Mouse (Mus musculus): ENCODE data around the gene Slc5a6. TPM values are rescaled to one million over a fixed set of nuclear protein-coding genes. Genes with fewer than 3 reads are reported as not detected.
"Not testable (repeated sequence)": the region's sequence is repeated elsewhere in the genome, so short reads cannot be mapped to it uniquely, and the experiment has no call there.

Gene Slc5a6
- polyA plus RNA-seq, 1 experiment: 81.5 TPM

DNA sequence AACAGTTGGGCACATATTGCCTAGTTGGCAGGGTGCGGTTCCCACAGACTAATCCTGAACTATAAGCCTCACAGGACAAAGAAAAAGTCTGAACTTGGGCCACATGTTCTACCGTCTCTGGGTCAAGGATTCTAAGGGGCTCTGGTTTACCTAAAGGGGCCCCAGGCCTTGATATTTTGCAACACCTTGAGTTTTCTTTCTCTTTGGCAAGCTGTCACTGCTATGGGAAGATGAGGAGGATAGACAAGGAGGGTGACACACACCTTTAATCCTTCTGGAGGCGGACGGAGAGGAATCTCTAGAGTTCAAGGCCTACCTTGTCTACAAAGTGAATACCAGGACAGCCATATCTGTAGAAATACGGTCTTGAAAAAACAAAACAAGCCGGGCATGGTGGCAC is 2.3 kb downstream of the Slc5a6 start:
- 88% methylated on average over 6 of the region's 6 CpGs for WGBS
- H3K27me3 ChIP-seq (replicated peaks; ENCODE audit: control insufficient read depth, insufficient read depth, low read length): no peaks in the 10 kb centered on the region
- no peaks in the 10 kb centered on the region for H3K36me3 ChIP-seq (ENCODE audit: control insufficient read depth, insufficient read depth, low read length)
- no peak overlapping the region for H3K4me3 ChIP-seq (ENCODE audit: insufficient read depth, low read depth, low read length)
- no peak overlapping the region for H3K27ac ChIP-seq (ENCODE audit: insufficient read depth, low read depth, low read length)
- TF ChIP-seq CTCF (conservative IDR thresholded peaks at IDR 0.05; ENCODE audit: insufficient read depth, insufficient read length, low read depth, low read length): no peak
- no peak for TF ChIP-seq POLR2A (IDR thresholded peaks at IDR 0.05; ENCODE audit: low read depth, low read length)
- H3K4me1 ChIP-seq (ENCODE audit: control insufficient read depth, insufficient read depth, low read length): no peaks in the 10 kb centered on the region; the same call in 1 of the 2 replicates
- no peak for DNase-seq

DNA sequence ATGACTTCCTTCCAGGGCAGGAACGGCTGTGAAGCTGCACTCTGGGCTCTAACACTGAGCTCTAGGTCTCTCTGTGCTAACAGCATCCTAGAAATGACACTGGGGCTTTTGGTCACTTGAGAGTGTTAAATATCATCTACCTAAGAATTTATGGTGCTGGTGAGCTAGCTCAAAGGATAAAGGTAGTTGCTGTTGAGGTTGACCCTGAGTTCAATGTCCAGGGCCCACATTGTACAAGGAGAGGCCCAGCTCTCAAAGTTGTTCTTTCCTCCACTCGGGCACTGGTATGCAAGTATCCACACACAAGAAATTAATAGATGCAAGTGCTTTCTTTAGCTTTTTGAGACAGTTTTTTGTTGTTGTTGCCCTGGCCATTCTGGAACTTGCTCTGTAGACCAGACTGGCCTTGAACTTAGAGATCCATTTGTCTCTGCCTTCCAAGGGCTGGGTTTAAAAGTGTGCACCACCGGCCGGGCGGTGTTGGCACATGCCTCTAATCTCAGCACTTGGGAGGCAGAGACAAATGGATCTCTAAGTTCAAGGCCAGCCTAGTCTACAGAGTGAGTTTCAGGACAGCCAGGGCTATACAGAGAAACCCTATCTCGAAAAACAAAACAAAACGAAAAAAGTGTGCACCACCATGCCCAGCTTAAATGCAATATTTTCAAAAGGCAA is 10.4 kb downstream of the Slc5a6 start:
- WGBS: 71% methylated on average over 7 of the region's 7 CpGs
- Histone ChIP-seq H3K27me3 (replicated peaks; ENCODE audit: control insufficient read depth, insufficient read depth, low read length) (no peaks in the 10 kb centered on the region), H3K4me1 (ENCODE audit: control insufficient read depth, insufficient read depth, low read length) (no peaks in the 10 kb centered on the region), H3K27ac (ENCODE audit: insufficient read depth, low read depth, low read length) (no peak overlapping the region), H3K4me3 (ENCODE audit: insufficient read depth, low read depth, low read length) (no peak overlapping the region), H3K36me3 (ENCODE audit: control insufficient read depth, insufficient read depth, low read length) (no peaks in the 10 kb centered on the region; the same call in 1 of the 2 replicates)
- TF ChIP-seq POLR2A (IDR thresholded peaks at IDR 0.05; ENCODE audit: low read depth, low read length): no peak
- TF ChIP-seq CTCF (conservative IDR thresholded peaks at IDR 0.05; ENCODE audit: insufficient read depth, insufficient read length, low read depth, low read length): no peak
- DNase-seq: peak; percentile 56

DNA sequence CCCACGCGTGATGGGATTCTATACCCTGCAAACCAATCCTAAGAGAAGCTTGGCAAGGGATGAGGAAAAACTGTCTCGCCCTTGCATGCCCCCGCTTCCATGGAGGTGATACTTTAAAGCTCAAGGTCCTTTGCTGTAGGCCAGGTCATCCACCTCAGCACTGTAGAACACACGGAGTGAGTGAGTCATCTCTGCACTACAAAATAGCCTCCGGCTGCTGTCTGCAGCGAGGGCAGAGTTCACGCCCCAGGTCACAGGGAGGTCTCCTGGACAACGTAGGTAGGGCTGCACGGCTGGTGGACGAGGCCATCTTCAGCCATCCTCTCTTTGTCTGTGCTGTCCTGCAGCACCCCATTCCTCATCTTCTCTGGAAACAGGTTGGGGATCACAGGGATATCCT is 12.2 kb downstream of the Slc5a6 start:
- 87% methylated on average over 11 of the region's 11 CpGs for WGBS
- DNase-seq; H3K4me3 ChIP-seq (ENCODE audit: insufficient read depth, low read depth, low read length); H3K36me3 ChIP-seq (ENCODE audit: control insufficient read depth, insufficient read depth, low read length); H3K4me1 ChIP-seq (ENCODE audit: control insufficient read depth, insufficient read depth, low read length); H3K27me3 ChIP-seq (replicated peaks; ENCODE audit: control insufficient read depth, insufficient read depth, low read length); H3K27ac ChIP-seq (ENCODE audit: insufficient read depth, low read depth, low read length): not testable (repeated sequence)

DNA sequence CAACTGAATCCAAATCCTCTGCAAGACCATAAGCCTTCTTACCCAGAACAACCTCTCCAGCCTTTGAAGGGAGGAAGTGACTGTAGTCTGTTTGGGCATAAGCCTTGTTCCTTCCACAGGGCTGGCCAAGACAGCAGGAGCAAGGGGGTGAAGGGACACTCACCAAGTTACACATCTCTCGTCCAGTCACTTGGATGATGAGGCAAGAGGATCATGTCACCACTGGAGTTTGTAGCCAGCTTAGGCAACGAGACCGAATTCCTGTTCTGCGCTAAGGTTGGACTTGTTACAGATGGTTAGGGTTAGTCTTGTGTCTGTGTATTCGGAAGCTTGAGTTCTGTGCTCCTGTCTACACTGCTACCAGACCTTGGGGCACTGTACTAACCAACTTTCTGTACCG is 14.1 kb downstream of the Slc5a6 start:
- H3K27me3 ChIP-seq (replicated peaks; ENCODE audit: control insufficient read depth, insufficient read depth, low read length): no peaks in the 10 kb centered on the region
- H3K36me3 ChIP-seq (ENCODE audit: control insufficient read depth, insufficient read depth, low read length): no peaks in the 10 kb centered on the region
- no peaks in the 10 kb centered on the region for H3K4me1 ChIP-seq (ENCODE audit: control insufficient read depth, insufficient read depth, low read length)
- no peak overlapping the region for H3K4me3 ChIP-seq (ENCODE audit: insufficient read depth, low read depth, low read length)
- no peak overlapping the region for H3K27ac ChIP-seq (ENCODE audit: insufficient read depth, low read depth, low read length)
- DNase-seq: no peak
- TF ChIP-seq CTCF (conservative IDR thresholded peaks at IDR 0.05; ENCODE audit: insufficient read depth, insufficient read length, low read depth, low read length): no peak
- no peak for TF ChIP-seq POLR2A (IDR thresholded peaks at IDR 0.05; ENCODE audit: low read depth, low read length)
- WGBS: 91% methylated on average over 6 of the region's 6 CpGs

DNA sequence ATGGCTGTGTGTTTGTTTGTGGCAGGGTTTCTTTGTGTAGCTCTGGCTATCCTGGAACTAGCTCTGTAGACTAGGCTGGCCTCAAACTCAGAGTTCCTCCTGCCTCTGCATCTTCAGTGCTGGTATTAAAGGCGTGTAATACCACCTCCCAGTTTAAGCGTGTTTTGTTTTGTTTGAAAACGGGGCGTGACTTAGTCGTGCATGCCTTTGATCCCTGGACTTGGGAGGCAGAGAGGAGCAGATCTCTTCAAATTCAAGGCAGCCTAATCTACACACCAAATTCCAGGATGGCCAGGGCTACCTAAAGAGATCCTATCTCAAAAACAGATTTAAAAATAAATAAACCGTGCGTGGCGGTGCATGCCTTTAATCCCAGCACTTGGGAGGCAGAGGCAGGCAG is 17.2 kb downstream of the Slc5a6 start:
- Histone ChIP-seq H3K4me1 (ENCODE audit: control insufficient read depth, insufficient read depth, low read length) (no peaks in the 10 kb centered on the region), H3K27me3 (replicated peaks; ENCODE audit: control insufficient read depth, insufficient read depth, low read length) (no peaks in the 10 kb centered on the region), H3K36me3 (ENCODE audit: control insufficient read depth, insufficient read depth, low read length) (no peaks in the 10 kb centered on the region), H3K27ac (ENCODE audit: insufficient read depth, low read depth, low read length) (no peak overlapping the region), H3K4me3 (ENCODE audit: insufficient read depth, low read depth, low read length) (no peak overlapping the region)
- DNase-seq: no peak
- 83% methylated on average over 8 of the region's 8 CpGs for WGBS
- no peak for TF ChIP-seq CTCF (conservative IDR thresholded peaks at IDR 0.05; ENCODE audit: insufficient read depth, insufficient read length, low read depth, low read length)
- no peak for TF ChIP-seq POLR2A (IDR thresholded peaks at IDR 0.05; ENCODE audit: low read depth, low read length)

DNA sequence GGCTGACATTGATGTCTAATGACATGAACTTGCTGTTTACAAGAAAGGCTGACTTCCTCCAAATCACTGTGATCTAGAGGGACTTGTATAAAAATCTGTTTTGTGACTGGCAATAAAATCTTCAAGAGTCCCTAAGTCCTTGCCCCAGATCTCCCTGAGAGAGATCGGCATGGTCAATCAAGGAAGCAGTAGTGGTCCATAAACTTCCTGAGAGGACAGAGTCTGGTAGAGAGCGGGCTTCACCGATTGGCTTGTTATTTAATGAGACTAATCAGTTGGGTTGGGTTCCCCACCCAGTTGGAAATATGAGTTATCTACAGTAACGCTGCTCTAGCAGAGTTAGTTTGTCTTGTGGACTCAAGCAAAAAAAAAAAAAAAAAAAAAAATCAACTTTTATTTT is 17.8 kb downstream of the Slc5a6 start:
- Histone ChIP-seq H3K27me3 (replicated peaks; ENCODE audit: control insufficient read depth, insufficient read depth, low read length) (no peaks in the 10 kb centered on the region), H3K4me3 (ENCODE audit: insufficient read depth, low read depth, low read length) (no peak overlapping the region), H3K36me3 (ENCODE audit: control insufficient read depth, insufficient read depth, low read length) (no peaks in the 10 kb centered on the region), H3K4me1 (ENCODE audit: control insufficient read depth, insufficient read depth, low read length) (no peaks in the 10 kb centered on the region), H3K27ac (ENCODE audit: insufficient read depth, low read depth, low read length) (no peak overlapping the region)
- DNase-seq: no peak
- TF ChIP-seq POLR2A (IDR thresholded peaks at IDR 0.05; ENCODE audit: low read depth, low read length): no peak
- no peak for TF ChIP-seq CTCF (conservative IDR thresholded peaks at IDR 0.05; ENCODE audit: insufficient read depth, insufficient read length, low read depth, low read length)
- WGBS: 55% methylated on average over 4 of the region's 4 CpGs

DNA sequence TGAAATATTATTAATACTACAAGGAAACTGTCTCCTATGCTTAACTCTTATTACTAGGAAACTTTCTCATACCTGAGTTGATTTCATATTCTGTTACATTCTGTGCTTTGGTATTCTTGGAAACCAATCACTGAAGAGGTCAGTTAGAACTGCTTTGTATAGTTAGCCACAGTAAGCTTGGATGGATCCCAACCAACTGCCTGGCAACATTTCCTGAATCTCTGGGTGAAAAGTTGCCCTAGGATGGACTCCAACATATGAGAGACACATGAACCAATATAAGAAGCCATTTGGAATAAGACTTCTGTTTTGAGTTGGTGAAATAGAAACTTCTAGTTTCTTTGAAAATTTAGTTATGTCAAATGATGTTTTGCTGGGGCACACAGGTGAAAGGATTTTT is 24.1 kb downstream of the Slc5a6 start:
- no peak for DNase-seq

More for the DNA sequence above, 24.1 kb downstream of the Slc5a6 start:
- Histone ChIP-seq H3K27ac (ENCODE audit: insufficient read depth, low read depth, low read length) (no peak overlapping the region), H3K36me3 (ENCODE audit: control insufficient read depth, insufficient read depth, low read length) (no peaks in the 10 kb centered on the region), H3K4me1 (ENCODE audit: control insufficient read depth, insufficient read depth, low read length) (no peaks in the 10 kb centered on the region), H3K27me3 (replicated peaks; ENCODE audit: control insufficient read depth, insufficient read depth, low read length) (no peaks in the 10 kb centered on the region), H3K4me3 (ENCODE audit: insufficient read depth, low read depth, low read length) (no peak overlapping the region)
- TF ChIP-seq CTCF (conservative IDR thresholded peaks at IDR 0.05; ENCODE audit: insufficient read depth, insufficient read length, low read depth, low read length) (no peak), POLR2A (IDR thresholded peaks at IDR 0.05; ENCODE audit: low read depth, low read length) (no peak)

All from kidney, adult 2 months (tissue).